Comparison of ENCODE assay signal across 20 mouse cellular contexts in the genomic region with DNA sequence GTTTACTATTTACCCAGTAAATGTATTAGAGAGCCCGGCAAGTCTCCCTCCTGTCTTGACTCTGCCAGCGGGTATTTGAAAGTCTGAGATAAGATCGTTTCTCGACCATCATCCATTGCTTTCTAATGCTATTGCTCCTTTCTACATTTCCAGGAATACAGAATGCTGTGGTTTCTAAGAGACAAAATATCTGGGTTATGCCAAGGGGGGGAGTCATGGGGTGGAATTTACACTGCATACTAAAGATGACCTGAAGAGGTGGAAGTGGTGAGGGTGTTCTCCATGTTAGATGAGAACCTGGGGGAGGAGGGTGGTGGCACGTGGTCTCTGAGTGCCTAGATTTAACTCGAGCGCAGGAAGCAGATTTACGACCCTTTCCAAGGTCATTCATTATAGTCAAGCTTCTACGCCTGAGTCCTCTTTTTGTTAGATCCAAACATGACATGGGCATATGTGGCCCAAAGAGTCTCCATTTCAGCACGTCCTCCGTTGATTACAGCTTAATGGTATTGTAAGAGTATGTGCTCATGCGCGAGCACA. TPM values are rescaled to one million over a fixed set of nuclear protein-coding genes. Genes with fewer than 3 reads are reported as not detected.
DNase-seq lines count a peak whose midpoint lies in the region; ATAC-seq and TF ChIP-seq lines count a peak whose summit lies in the region.
"Had no signal": no experiment of that assay in that cellular context is flagged by ENCODE, and none has a peak within 500 bp of the region (broad histone marks: within the 10 kb centered on the region; RNA-seq: fewer than 3 reads in every experiment).

No protein-coding gene starts in this region.

- no peak for TF ChIP-seq CTCF in kidney, postnatal 0 days (IDR thresholded peaks at IDR 0.05; ENCODE audit: low read depth)

- no peak overlapping the region for H3K9ac ChIP-seq in kidney, postnatal 0 days (ENCODE audit: low read depth, low read length)
- no peak overlapping the region for H3K9ac ChIP-seq in embryonic facial prominence, embryonic 13.5 days
- H3K9ac ChIP-seq: forebrain, embryonic 12.5 days; heart, embryonic 15.5 days; intestine, embryonic 15.5 days; liver, embryonic 12.5 days; lung, embryonic 14.5 days; midbrain, embryonic 13.5 days had no signal

- DNase-seq in adrenal gland, adult (ENCODE audit: inconsistent age in 2 of 2, low spot score in 1 of 2): peak; percentile 39 to 74
- DNase-seq in adrenal gland, postnatal 4 days (ENCODE audit: low spot score in 2 of 2): no peak
- peak; percentile 77 for DNase-seq in kidney, postnatal 0 days (ENCODE audit: low spot score)
- DNase-seq in kidney, postnatal 25 days: no peak
- DNase-seq in naive thymus-derived CD4-positive, alpha-beta T cell, adult 2 months (ENCODE audit: low read depth): peak; percentile 57
- no peak for DNase-seq in liver
- no peak for DNase-seq in right cerebral cortex, postnatal 14 days
- DNase-seq: cerebellum, adult 8-10 months; lung, embryonic 14.5 days; right cerebral cortex, adult 18-20 months; thymus, adult 2 months had no signal

- no peaks in the 10 kb centered on the region for H3K36me3 ChIP-seq in kidney, postnatal 0 days (ENCODE audit: insufficient read depth, low read length)
- H3K36me3 ChIP-seq in embryonic facial prominence, embryonic 13.5 days: no peaks in the 10 kb centered on the region
- H3K36me3 ChIP-seq: forebrain, embryonic 12.5 days; heart, embryonic 15.5 days; hindbrain, embryonic 10.5 days; intestine, embryonic 15.5 days; liver, embryonic 12.5 days; midbrain, embryonic 13.5 days had no signal

- no peaks in the 10 kb centered on the region for H3K27me3 ChIP-seq in kidney, postnatal 0 days (ENCODE audit: insufficient read depth, low read length)
- H3K27me3 ChIP-seq in embryonic facial prominence, embryonic 13.5 days: no peaks in the 10 kb centered on the region
- H3K27me3 ChIP-seq: forebrain, embryonic 12.5 days; heart, embryonic 15.5 days; intestine, embryonic 15.5 days; midbrain, embryonic 13.5 days; Patski had no signal

- H3K4me3 ChIP-seq in kidney, postnatal 0 days (replicated peaks; ENCODE audit: low read depth, low read length): no peak overlapping the region
- no peak overlapping the region for H3K4me3 ChIP-seq in embryonic facial prominence, embryonic 13.5 days
- H3K4me3 ChIP-seq: forebrain, embryonic 12.5 days; heart, embryonic 15.5 days; hindbrain, embryonic 10.5 days; intestine, embryonic 15.5 days; liver, embryonic 12.5 days; midbrain, embryonic 13.5 days had no signal

- H3K4me1 ChIP-seq in kidney, postnatal 0 days (replicated peaks; ENCODE audit: insufficient read depth, low read length): peaks cover 35% of the 10 kb centered on the region
- H3K4me1 ChIP-seq in embryonic facial prominence, embryonic 13.5 days: peaks cover 48% of the 10 kb centered on the region

- H3K27ac ChIP-seq in kidney, postnatal 0 days: peak overlapping the region; percentile 95; the same call in 1 of the 2 replicates
- peak overlapping the region; percentile 96; the same call in 1 of the 2 replicates for H3K27ac ChIP-seq in embryonic facial prominence, embryonic 13.5 days
- H3K27ac ChIP-seq: forebrain, embryonic 12.5 days; hindbrain, embryonic 10.5 days; intestine, embryonic 15.5 days; liver, embryonic 12.5 days; midbrain, embryonic 13.5 days had no signal

- H3K4me2 ChIP-seq in kidney, postnatal 0 days (ENCODE audit: low read length): 0 out of 2 replicates have a peak overlapping the region, but pooled peaks have one; percentile 5
- H3K4me2 ChIP-seq in embryonic facial prominence, embryonic 13.5 days: no peak overlapping the region
- H3K4me2 ChIP-seq: forebrain, embryonic 12.5 days; intestine, embryonic 15.5 days; liver, embryonic 12.5 days; lung, embryonic 14.5 days; midbrain, embryonic 13.5 days had no signal

- ATAC-seq in kidney, postnatal 0 days (replicated peaks; ENCODE audit: low FRiP score, low read depth): no peak
- no peak for ATAC-seq in embryonic facial prominence, embryonic 13.5 days (ENCODE audit: insufficient number of reproducible peaks, insufficient read depth, low FRiP score, low TSS enrichment, low read depth)
- ATAC-seq: activated CD4-positive, CD25-positive, alpha-beta regulatory T cell, adult 4 months; intestine, embryonic 15.5 days; liver, embryonic 12.5 days; midbrain, embryonic 13.5 days; Patski had no signal

- 27% methylated on average over 13 of the region's 13 CpGs for WGBS in kidney, postnatal 0 days
- WGBS in embryonic facial prominence, embryonic 13.5 days: 70% methylated on average over 13 of the region's 13 CpGs

- H3K9me3 ChIP-seq in kidney, postnatal 0 days (replicated peaks; ENCODE audit: low read length): no peaks in the 10 kb centered on the region
- H3K9me3 ChIP-seq in embryonic facial prominence, embryonic 13.5 days: no peaks in the 10 kb centered on the region
- H3K9me3 ChIP-seq: forebrain, embryonic 12.5 days; heart, embryonic 15.5 days; hindbrain, embryonic 10.5 days; intestine, embryonic 15.5 days; liver, embryonic 12.5 days; midbrain, embryonic 13.5 days had no signal

RNA-seq across cellular contexts. Expression of gene Fos, which starts 16.7 kb away (rescaled TPM):
- total RNA-seq in adrenal gland, postnatal 4 days (2021): 1 to 10 TPM; 6.5 to 8.3 TPM
- 3.5 and 3.9 TPM in 2 replicates for polyA plus RNA-seq in kidney, postnatal 0 days (2015; fragmentation: Nextera tagmentation; extraction: Ambion mirVana)
- 5.2 and 7.3 TPM in 2 replicates for polyA plus RNA-seq in embryonic facial prominence, embryonic 13.5 days (2015; fragmentation: Nextera tagmentation; extraction: Ambion mirVana)

Comparison
In these comparisons a context has a peak if more than half of its experiments do, and no peak if none do; other contexts are left out.
1. DNase-seq: peak in adrenal gland, adult (2 of 2), kidney, postnatal 0 days (single experiment) and naive thymus-derived CD4-positive, alpha-beta T cell, adult 2 months (single experiment); none in adrenal gland, postnatal 4 days (0 of 2), kidney, postnatal 25 days (0 of 2), liver (single experiment) and right cerebral cortex, postnatal 14 days (single experiment).